Mouse (Mus musculus) kidney, postnatal 25 days (tissue): Measurements from ENCODE around the gene Trim23.
"Not testable (repeated sequence)": the region's sequence is repeated elsewhere in the genome, so short reads cannot be mapped to it uniquely, and the experiment has no call there.

Experiments used
- DNase-seq, 2 experiments: peaks; one replicate each; pipeline ENCODE4 v3.0.0; 2021; ENCODE audit warnings: mixed read lengths in 2 of 2

Trim23 gene

DNA sequence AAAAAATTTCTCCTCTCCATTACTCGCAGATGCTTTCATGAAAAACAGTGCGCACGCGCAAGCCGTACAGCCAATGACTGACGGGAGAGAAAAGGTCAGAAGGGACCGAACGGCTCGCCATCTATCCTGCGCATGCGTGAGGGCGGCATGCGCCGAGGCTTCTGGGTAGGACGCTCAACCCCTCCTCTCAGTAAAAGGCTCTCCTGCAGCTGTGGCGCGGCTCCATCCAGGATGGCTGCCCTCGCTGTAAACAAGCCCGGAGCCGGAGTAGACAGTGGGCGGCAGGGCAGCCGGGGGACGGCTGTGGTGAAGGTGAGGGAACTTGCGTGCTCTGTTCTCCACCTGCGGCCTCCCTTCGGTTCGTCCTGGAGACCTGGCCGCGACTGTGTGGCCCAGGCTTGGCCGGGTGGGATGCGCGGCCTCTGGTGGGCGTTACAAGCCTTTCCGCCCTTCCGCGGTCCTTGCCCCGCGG is at the start of gene Trim23:
Gene Trim23 (plus strand): TSS at position 148 of the 472 bp plus-strand sequence.
- peak; percentile 99 for DNase-seq

DNA sequence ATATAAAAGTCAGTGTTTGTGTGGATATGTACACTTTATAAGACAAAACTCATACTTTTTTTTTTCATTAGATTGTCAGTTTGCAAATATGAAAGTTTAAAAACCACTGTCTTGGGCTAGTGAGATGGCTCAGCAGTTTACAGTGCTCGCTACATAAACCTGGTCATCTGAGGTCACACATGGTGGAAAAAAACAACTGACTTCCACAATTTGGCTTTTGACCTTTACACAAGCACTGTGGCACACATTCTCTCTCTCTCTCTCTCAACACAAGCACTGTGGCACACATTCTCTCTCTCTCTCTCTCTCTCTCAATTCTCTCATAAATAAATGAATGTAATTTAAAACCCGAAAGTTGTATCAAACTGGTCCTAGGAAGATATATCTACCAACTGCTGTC is 46.0 kb upstream of the Trim23 start:
- DNase-seq, result no peak

DNA sequence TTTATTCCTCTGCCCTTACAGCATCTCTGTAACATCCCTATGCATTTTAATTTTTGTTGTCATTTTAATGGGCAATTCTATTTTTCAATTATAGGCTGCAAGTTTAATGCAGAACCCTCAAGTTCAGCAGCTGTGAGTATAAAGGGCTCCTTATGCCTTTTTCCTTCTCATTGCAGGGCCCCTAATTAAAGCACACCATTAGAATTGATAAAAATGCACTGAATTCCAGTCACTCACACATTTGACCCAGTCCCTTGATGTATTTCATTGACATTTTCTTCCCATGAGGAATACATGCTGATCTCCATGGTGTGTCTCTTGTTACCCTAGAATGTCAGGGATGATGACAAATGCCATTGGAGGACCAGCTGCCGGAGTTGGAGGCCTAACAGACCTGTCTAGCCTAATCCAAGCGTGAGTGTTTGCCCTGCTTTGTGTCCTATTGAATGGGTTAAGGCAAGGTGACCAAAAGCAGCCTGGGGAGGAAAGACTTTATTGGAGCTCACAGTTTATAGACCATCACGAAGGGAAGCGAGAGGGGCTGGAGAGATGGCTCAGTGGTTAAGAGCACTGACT is 44.0 kb upstream of the Trim23 start:
- no peak for DNase-seq

DNA sequence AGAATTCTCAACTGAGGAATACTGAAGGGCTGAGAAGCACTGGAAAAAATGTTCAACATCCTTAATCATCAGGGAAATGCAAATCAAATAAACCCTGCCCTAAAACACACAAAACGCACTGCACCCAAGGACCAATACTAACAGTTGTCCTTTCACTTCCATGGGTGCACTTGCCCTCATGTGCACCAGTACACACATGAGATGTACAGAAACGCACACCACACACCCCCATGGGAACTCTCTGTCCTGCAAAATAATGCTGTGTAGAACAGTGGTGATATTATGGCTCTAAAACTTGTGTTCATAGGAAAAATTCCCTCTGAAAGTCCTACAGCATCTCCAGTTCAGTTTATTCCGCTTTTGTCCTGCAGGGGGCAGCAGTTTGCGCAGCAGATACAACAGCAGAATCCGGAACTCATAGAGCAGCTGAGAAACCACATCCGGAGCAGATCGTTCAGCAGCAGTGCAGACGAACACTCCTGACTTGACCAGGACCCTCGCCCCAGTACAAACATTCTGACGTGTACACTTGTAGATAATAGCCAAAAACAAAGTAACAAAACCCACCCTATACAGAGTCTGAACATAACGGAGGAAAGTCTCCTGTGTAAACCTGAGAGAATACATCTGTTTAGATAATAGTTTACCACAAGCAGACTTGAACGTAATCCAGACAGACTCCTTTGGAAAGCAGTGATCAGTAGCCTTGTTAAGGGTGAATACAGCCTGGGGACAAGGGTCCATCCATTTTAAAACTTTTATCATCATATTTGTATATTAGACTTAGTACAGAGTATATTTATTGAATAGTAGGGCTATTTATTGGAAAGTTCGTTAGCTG is 39.0 kb upstream of the Trim23 start:
- peak; percentile 78 to 91 for DNase-seq

DNA sequence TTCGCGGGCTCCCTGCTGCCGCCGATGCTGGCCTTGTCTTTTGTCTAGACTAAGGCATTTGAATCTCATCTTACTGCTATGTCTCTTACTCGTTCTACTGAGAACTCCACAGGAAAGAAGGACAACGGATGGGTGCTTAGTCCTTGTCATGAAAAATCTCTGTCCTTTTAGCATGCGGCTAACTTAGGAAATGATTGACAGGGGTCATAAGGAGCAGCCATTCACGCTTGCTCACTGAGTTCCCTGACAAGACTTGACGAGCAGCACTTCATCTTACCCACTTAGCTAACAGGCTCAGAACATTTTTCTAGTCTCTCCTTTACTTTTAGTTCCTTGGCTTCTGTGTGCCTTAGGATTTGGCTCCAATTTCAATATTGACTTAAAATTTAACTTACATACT is 33.7 kb upstream of the Trim23 start:
- no peak for DNase-seq

DNA sequence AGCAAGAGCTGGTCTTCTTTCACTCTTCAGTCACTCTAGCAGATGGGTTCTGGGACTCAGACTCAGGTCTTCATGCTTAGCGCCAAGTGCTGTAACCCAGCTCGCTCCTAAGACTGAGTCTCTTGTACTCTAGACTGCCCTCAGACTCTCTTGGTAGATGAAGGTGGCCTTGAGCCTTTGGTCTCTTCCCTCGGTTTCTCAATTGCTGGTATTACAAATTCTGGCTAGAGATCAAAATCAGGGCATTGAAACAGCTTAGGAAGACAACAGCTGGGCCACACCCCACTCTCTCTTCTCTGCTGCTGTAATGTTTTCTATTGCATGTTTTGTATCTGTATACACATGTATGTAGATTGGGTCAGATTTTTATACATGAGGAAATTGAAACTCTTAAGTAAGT is 33.0 kb upstream of the Trim23 start:
- no peak for DNase-seq

DNA sequence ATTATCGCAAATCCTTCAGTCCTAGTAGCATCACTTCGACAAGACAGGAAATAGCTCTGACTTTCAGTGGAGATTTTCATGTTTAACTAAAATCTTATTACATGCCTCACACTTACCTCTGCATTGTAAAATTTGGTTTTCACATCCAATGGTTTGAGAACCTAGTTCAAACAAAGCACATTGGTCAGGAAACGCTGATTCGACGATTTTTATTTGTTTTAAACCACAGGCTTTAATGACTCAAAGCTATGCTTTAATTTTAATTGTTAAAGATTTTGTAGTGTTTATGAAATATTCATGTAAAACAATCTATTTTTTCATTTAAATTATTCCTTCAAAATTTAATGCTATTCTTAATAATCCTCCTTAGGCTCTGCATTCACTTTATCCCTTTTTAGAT is 24.4 kb upstream of the Trim23 start:
- DNase-seq, result no peak

DNA sequence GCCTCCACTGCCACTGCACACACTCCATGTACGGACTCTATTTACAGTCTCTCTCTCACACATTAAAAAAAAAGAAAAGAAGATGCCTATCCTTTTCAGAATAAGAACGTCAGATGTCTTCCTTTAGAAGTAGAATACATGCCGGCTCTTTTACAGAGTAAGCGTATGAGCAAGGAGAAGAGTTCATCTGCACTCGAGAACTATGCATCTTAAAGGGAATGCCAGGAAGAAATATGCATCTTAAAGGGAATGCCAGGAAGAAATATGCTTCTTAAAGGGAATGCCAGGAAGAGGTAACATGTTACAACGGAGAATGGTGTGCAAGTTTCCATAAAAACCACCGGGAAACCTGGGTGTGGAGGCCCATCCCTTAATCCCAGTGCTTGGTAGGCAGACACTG is 23.5 kb upstream of the Trim23 start:
- no peak for DNase-seq

DNA sequence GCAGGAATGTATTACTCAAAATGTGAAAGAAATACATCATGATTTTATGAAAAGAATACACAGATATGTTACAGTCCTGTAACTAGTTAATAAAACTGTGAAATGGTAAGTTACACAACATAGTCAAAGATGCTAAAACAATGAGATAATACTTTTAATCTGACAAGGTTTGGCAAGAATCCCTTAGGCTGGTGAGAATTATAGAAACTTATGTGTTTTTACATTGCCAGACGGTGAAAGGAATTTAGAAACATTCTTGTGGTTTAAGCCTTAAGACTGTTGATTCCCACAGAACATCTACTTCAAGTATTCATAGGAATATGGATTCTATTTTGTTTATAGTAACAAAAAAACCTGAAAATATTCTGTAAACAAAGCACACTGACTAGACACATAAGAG is 22.9 kb upstream of the Trim23 start:
- no peak for DNase-seq

DNA sequence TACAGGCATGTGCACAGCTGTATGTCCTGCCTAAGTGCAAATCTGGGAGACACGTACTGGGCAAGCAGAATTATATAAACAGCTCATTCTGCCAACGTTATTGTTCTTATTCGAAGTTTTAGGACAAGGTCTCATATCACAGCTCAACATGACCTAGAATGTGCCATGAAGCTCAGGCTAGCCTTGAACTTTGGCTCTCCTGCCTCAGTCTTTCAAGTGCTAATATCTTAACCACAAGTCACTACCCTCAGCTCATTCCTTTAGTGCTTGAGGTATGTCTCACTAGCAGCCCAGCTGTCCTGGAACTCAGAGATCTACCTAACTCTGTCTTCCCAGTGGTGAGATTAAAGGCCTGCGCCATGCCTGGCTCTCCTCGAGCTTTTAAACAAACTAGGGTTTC is 6.9 kb upstream of the Trim23 start:
- no peak for DNase-seq

DNA sequence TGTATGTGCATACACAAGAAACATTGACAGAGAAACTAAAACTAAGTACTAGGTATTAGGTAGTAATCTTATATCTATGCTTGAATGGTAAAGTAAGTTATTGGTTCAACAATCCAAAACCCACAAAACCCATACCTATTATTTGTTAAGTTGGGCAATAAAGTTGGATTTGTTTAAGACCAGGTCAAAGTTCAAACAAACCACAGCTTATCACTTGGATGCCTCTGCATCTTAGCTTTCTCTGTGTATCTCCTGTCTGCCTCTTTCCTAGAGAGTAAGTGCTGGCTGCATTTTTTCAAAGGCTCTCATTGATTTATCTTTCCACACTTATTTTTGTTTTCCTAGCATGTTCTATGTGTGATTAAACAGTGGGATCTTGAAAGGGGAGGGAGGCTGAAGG is 6.1 kb upstream of the Trim23 start:
- no peak for DNase-seq

DNA sequence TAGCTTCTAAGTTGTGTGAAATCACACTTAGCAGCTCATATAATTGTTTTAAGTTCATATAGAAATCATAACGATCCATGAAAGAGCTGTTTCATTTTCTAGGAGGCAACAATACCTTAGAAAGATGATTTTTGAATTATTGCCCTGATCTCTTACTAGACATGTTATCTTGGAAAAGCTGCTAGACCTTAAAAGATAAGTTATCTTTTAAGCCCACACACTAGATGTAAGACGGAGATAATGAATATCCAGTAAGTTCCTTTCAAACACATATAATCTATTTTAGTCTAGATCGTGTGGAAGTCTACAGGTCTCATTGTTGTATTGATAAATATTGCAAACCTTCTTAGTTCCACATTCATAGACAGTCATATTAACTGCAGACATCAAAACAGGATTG is 1.7 kb upstream of the Trim23 start:
- no peak for DNase-seq

DNA sequence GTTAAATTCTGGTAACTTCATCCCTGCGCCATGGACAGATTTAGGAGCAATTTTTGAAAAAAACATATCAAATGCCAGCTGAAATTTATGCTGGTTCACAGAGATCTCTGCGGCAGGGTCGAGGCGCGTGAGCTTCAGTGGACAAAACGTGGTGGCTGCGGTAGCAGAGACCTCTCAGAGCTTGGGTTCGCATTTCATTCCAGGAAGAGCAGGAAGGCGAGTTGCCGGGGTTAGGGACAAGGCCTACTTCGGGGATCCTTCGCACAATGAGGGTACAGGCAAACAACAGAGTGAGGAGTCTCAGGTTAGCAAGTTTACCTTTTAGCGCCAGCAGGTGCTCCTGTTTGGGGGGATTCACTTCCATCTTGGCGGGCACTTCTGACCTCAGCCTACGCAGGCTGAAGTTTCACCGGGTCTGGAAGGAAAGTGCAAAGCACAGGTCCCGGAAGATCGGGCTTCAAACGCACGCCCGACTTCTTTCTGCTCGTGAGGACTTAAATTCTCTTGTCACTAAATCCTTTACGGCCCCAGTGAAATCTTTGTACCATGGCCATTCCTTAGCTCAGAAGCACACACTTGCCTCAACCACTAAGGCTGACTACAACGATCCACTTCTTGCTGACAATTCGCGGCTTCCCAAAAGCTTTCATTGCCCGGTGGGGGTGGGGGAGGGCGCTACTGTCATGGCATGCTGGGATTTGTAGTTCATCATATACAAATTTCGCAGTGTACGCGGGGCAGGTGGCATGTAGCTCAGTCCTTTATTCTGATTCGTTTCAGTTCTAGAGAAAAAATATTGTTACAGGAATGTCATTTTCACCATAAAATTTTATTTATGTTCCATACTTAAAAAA is 574 bp upstream of the Trim23 start, which contains the start of gene Trappc13:
Gene Trappc13 (minus strand): TSS at position 674 of the 854 bp plus-strand sequence.
- DNase-seq, result peak; percentile 92 to 93

DNA sequence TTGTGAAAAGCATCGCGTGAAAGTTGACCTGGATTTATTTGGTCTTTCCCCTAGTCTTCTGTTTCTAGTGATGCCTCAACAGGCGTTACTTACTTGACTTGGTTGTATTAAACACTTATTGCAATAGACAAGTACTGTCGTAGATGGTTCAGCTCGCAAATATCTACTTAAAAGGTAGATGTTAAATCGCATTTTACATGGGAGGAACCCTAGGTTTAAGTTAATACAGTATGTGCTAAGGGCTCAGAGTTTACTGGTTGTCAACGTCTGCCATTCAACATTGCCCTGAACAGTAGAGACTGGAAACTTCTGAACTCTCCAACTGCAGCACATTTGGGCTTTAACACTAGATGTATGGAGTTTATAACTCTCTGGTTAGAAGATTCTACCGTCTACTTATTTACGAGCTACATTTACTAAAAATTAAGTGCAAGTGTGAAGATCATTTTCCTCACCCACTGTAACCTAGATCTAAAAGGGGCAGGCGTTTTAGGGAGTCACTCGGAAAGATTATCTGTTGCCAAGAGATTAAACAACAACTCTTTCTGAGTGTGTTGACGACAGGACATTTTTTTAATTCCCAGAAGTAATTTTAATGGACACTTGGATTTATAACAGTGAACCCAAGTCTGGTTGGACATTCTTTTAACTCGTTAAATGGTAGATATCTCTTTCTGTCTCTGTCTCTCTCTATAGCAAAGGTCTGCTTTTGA is 735 bp downstream of the Trim23 start:
- no peak for DNase-seq

DNA sequence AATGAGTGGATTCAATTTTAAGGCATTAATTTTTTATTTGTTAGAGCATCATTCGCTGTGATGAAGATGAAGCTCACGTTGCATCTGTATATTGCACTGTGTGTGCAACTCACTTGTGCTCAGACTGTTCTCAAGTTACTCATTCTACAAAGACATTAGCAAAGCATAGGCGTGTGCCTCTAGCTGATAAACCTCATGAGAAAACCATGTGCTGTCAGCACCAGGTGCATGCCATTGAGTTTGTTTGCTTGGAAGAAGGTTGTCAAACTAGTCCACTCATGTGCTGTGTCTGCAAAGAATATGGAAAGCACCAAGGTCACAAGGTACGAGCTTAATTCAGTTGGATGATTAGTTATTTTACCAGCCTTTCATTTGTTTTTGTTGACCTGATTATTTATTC is 8.8 kb downstream of the Trim23 start:
- DNase-seq, result no peak

DNA sequence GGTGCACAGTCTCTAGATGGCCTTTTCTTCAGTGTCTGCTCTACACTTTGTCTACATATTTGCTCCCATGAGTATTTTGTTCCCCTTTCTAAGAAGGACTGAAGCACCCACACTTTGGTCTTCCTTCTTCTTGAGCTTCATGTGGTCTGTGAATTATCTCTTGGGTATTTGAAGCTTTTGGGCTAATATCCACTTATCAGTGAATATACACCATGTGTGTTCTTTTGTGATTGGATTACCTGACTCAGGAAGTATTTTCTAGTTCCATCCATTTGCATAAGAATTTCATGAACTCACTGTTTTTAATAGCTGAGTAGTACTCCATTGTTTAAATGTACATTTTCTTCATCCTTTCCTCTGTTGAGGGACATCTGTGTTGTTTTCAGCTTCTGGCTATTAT is 17.3 kb downstream of the Trim23 start:
- not testable (repeated sequence) for DNase-seq

DNA sequence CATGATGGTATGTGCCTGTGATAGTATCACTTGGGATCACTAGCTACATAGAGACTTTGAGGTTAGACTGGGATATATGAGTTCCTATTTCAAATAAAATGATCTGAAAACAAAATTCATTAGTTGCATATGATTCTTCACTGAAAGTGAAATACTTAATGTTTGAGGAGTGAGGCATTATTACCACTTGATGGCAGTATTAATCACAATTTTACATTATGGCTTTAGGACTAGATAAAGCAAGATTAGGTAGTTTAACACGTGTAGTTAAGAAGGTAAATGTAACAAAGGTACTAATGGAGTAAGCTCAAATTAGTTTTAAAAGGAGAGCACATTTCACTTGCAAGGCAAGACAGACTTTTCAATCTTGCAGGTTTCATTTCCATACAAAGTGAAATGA is 25.7 kb downstream of the Trim23 start:
- DNase-seq, result no peak

DNA sequence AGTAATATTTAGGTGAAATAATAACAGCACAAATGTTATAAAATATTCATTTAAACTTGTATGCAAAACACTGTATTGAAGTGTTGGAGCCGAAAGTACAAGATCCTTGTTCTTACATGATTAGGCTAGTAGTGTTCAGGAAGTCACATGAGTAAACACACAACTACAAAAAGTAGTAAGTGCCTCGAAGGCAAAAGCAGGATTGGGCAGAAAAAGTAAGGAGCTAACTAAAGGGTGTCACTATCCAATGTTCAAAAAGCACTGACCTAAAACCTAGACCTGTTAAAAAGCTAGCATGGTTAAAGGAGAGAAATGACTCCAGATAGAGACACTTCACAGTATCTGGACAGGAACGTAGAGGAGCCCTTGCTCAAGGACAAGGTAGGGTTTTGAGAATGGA is 48.9 kb downstream of the Trim23 start:
- no peak for DNase-seq

DNA sequence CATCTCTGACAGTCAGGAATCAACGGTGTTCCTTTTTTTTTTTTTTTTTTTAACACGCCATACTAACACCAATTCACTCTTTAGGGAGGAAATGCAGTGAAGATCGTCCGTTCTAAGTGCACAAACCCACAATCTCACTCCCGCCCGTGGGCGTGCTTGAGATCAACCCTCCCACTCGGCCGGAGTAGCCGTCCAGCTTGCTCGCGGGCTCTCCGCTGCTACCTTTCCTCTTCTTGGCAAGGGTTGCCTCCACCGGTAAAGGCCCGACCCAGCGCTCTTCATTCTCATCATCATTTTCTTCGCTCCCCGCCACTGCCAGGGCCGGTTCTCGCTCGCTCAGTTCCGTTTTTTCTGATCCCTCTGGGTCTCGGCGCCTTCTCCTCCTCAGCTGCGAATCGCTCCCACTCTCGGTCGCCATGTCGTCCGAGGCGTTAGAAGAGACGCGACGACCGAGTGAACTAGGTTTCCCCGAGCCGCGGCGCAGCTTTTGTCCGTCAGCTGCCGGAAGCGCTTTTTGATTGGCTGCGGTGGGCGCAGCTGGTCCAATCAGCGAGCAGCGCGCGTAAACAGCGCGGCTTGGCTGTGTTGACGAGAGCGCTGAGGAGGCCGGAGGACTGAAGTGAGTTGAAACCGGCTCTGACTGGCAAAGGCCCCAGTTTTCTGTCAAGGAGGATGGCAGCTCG is 49.9 kb downstream of the Trim23 start, which contains the start of the genes Cenpk and Ppwd1:
Gene Cenpk (plus strand): TSS at position 228 of the 683 bp plus-strand sequence.
Gene Ppwd1 (minus strand): TSS at position 460 of the 683 bp plus-strand sequence.
- peak; percentile 95 to 97 for DNase-seq

DNA sequence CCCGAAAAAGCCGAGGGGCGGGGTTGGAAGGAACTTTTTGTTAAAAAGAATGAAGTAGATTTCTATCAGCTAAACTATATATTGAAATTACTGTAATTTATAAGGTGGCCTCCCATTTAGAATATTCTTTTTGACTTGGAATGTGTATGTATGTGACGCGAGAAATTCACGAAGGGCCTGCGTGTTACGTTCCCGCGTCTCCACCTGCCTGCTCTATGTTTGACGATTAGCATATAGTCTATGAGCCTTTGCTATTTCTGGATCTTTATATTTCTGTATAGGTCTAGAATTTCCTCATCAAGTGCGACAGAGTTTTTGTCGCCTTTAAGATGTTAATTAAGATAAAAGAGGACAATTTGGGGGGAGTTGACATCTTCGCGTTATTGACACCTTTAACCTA is 50.6 kb downstream of the Trim23 start:
- DNase-seq, result no peak
